Comparison of ENCODE assay signal across 8 mouse cellular contexts in genomic region chr1:151570981-151571837, GRCm38 (mm10). TPM values are rescaled to one million over a fixed set of nuclear protein-coding genes. Genes with fewer than 3 reads are reported as not detected.
DNase-seq lines count a peak whose midpoint lies in the region; ATAC-seq lines count a peak whose summit lies in the region.

TSS of gene Fam129a (plus strand) at chr1:151571186.

- DNase-seq in adrenal gland, postnatal 14 days, result peak; percentile 76
- DNase-seq in heart, postnatal 25 days (ENCODE audit: low spot score), result peak; percentile 66
- DNase-seq in kidney, postnatal 4 days, result peak; percentile 64 to 76
- peak; percentile 22 for DNase-seq in retina, embryonic 14.5 days (ENCODE audit: low spot score)
- no peak for DNase-seq in adipocyte (ENCODE audit: low spot score)

- peak within 1 kb of the TSS; percentile 43 for H3K4me3 ChIP-seq in forebrain, embryonic 12.5 days (replicated peaks)
- peak within 1 kb of the TSS; percentile 76 for H3K4me3 ChIP-seq in macrophage (ENCODE audit: inconsistent target)

- peaks cover 41% of the 10 kb centered on the region for H3K27me3 ChIP-seq in forebrain, embryonic 12.5 days

- no peaks in the 10 kb centered on the region for H3K9me3 ChIP-seq in forebrain, embryonic 12.5 days

- intact Hi-C loops in heart, postnatal 25 days (cut with DNase I), result loop anchor here (5.0 kb wide), 1 partner anchor 36 kb away; no protein-coding TSS in a partner anchor

- H3K9ac ChIP-seq in forebrain, embryonic 12.5 days, result peak within 1 kb of the TSS; percentile 56

- 4% methylated on average over 46 of the region's 46 CpGs for WGBS in forebrain, embryonic 12.5 days
- 10% methylated on average over 45 of the region's 46 CpGs for WGBS in macrophage (ENCODE audit: missing documents)

- H3K4me1 ChIP-seq in forebrain, embryonic 12.5 days, result peaks cover 9% of the 10 kb centered on the region

- H3K79me2 ChIP-seq in macrophage (ENCODE audit: inconsistent target), result peaks cover 40% of the 10 kb centered on the region

- peak within 1 kb of the TSS; percentile 73 for H3K4me2 ChIP-seq in forebrain, embryonic 12.5 days

- no peak within 1 kb of the TSS for H3K27ac ChIP-seq in forebrain, embryonic 12.5 days
- H3K27ac ChIP-seq in macrophage, result peak within 1 kb of the TSS; percentile 48

- H3K36me3 ChIP-seq in forebrain, embryonic 12.5 days (replicated peaks), result no peaks in the 10 kb centered on the region
- H3K36me3 ChIP-seq in macrophage (ENCODE audit: inconsistent target), result 0 out of 2 replicates have a peak, but pooled peaks cover under 1% of the 10 kb centered on the region

- peak; percentile 77 for ATAC-seq in CD4-positive, CD25-positive, alpha-beta regulatory T cell, adult 4 months
- peak; percentile 57; the same call in 1 of the 2 replicates for ATAC-seq in forebrain, embryonic 12.5 days (ENCODE audit: low FRiP score)

RNA-seq across cellular contexts. Expression of gene Fam129a, which starts in this region (rescaled TPM):
- polyA plus RNA-seq in CD4-positive, CD25-positive, alpha-beta regulatory T cell, adult 4 months (2017; shearing (Covaris generic)), result 10 to 100 TPM; 55.3 to 74.9 TPM
- 102 and 121 TPM in 2 replicates for total RNA-seq in adrenal gland, postnatal 14 days (2021)
- 1.4 and 1.7 TPM in 2 replicates for polyA plus RNA-seq in forebrain, embryonic 12.5 days (2016; fragmentation: Nextera tagmentation; extraction: Ambion mirVana)
- 10 to 100 TPM; 12.9 to 19.3 TPM for total RNA-seq in heart, postnatal 25 days (2021)
- total RNA-seq in macrophage (2018; cell fraction: chromatin; rRNA removed), result 100 to 1,000 TPM in 4 of 26 experiments, 10 to 100 TPM in 17, 1 to 10 TPM in 5; 6.3 to 361 (median 16.6) TPM
- total RNA-seq in macrophage (2018; cell fraction: cytosol; rRNA removed), result 10 to 100 TPM in 24 of 26 experiments, 1 to 10 TPM in 2; 8.8 to 90.4 (median 14.9) TPM
- 100 to 1,000 TPM in 3 of 26 experiments, 10 to 100 TPM in 23; 10.1 to 213 (median 22.3) TPM for total RNA-seq in macrophage (2018; cell fraction: nucleus; rRNA removed)
- 9.5 to 18.4 TPM (median 10.7 TPM) in 3 replicates for polyA plus RNA-seq in macrophage (2018)
